Mouse (Mus musculus) thymus, adult 2 months (tissue): ENCODE results near the gene Gm20806. TPM values are rescaled to one million over a fixed set of nuclear protein-coding genes. Genes with fewer than 3 reads are reported as not detected.
"Not testable (repeated sequence)": the region's sequence is repeated elsewhere in the genome, so short reads cannot be mapped to it uniquely, and the experiment has no call there.

Experiments
- DNase-seq: peaks from one replicate; pipeline ENCODE4 v3.0.0; 2021
- H3K27ac ChIP-seq: fragments of 200-500 bp; 2 replicates; pipeline ENCODE4 v1.5.1; 2012; ENCODE audit warnings: low read length, control low read depth; ENCODE audit not compliant: control insufficient read depth, insufficient read depth
- H3K27me3 ChIP-seq: fragments of 200-500 bp; 2 replicates; pipeline ENCODE4 v1.6.1; 2012; ENCODE audit warnings: mild to moderate bottlenecking, low read length, moderate library complexity, mixed read lengths; ENCODE audit not compliant: control insufficient read depth, insufficient read depth
- H3K36me3 ChIP-seq: fragments of 200-500 bp; 2 replicates; pipeline ENCODE4 v1.6.1; 2012; ENCODE audit warnings: mild to moderate bottlenecking, low read length, moderate library complexity; ENCODE audit not compliant: control insufficient read depth, insufficient read depth
- H3K4me1 ChIP-seq: fragments of 200-500 bp; replicated peaks from 2 replicates; pipeline ENCODE4 v1.6.1; 2012; ENCODE audit warnings: low read length; ENCODE audit not compliant: control insufficient read depth, insufficient read depth
- H3K4me3 ChIP-seq: fragments of 200-500 bp; 2 replicates; pipeline ENCODE4 v1.5.1; 2012; ENCODE audit warnings: mild to moderate bottlenecking, low read length, control low read depth, moderate library complexity; ENCODE audit not compliant: control insufficient read depth, insufficient read depth
- WGBS: fragments of 180-500 bp; shearing (Covaris S2); methylation state at CpG from one replicate; pipeline ENCODE4 v1.1.7; 2018; 5-methylcytosine and 5-hydroxymethylcytosine counted together
- polyA plus RNA-seq: library from polyadenylated mRNA; depleted of rRNA; stranded (reverse); fragments of >200 nt; gene quantifications from 2 replicates; pipeline ENCODE4 v1.2.3, GENCODE M21; 2012; rRNA removed

Gene Gm20806
- polyA plus RNA-seq = not detected in 2 replicates

DNA sequence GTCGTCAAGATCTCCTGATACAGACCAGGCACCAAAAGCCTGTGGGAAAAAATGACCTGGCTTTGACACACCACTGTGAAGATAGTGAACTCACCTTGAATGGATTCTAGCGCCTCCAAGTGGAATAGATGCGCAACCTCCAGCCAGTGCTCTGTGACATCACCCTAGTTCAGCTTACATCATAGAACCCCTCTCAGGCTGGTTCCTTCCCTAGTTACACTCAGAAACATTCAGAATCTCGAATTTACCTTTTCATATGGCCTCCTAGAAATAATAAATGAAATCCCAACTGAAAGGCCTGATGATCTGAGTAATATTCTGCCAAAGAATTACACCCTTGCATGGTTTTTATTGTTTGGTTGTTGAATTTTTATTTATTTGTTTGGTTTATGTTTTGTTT is at the start of gene Gm20806:
Gm20806 (minus strand) TSS at position 101 of the 400 bp plus-strand sequence.
- not testable (repeated sequence) for H3K4me1 ChIP-seq, H3K27me3 ChIP-seq, H3K4me3 ChIP-seq, DNase-seq, H3K36me3 ChIP-seq, H3K27ac ChIP-seq
- no CpG with 5 or more reads among the region's 4 CpGs for WGBS
